Mouse (Mus musculus): Measurements from ENCODE around the gene Depdc5. TPM values are rescaled to one million over a fixed set of nuclear protein-coding genes. Genes with fewer than 3 reads are reported as not detected.
"Not testable (repeated sequence)": the region's sequence is repeated elsewhere in the genome, so short reads cannot be mapped to it uniquely, and the experiment has no call there.

The Depdc5 gene
- total and polyA plus RNA-seq, 3 experiments: 21.1 to 39.3 (median 36.6) TPM

DNA sequence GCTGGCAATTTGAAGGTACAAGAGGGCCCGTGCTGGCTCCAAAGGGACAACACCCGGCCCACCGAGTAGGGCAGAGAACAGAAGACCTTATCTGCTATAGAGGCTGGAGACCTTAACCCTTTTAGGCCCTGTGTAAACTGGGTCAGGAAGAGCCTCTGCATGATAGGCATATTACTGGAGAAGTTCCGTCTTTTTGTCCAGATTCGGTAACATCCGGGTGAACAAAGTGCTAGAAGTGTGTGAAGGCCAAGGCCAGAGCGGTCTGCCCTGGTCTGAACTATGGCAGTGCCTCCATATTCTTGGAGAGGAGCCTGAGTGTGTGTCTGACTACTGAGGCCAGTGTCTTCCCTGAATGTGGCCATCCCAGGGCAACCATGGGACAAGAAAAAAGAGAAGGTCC lies 36.5 kb upstream of the Depdc5 start, which contains the start of gene Gm20671:
Gene Gm20671, minus strand, starts transcription at position 101 of the 400 bp plus-strand sequence.
- TF ChIP-seq MYC (IDR thresholded peaks at IDR 0.05; ENCODE audit: low read depth, low read length): no peak
- dilution Hi-C loops (cut with MboI; ENCODE audit: extremely low pct_ligation_motif_present, extremely low pct_unique_long_range_greater_than_20kb, low sequenced_read_pairs): no loop called here
- Histone ChIP-seq H3K4me3 (replicated peaks in 1 of 3; ENCODE audit: low read depth in 2 of 3, low read length in 2 of 3, poor library complexity in 1 of 3) (no peak within 1 kb of the TSS), H3K4me1 (ENCODE audit: control insufficient read depth in 1 of 2, insufficient read depth in 2 of 2) (no peaks in the 10 kb centered on the region), H3K79me2 (replicated peaks; ENCODE audit: control insufficient read depth, extremely low read depth, insufficient read depth, poor library complexity, severe bottlenecking) (peaks cover 16% of the 10 kb centered on the region), H3K9me3 (replicated peaks; ENCODE audit: low read length) (no peaks in the 10 kb centered on the region), H3K27me3 (replicated peaks) (no peaks in the 10 kb centered on the region), H3K36me3 (replicated peaks in 1 of 2; ENCODE audit: control insufficient read depth in 1 of 2, insufficient read depth in 1 of 2, low read length in 1 of 2) (peaks cover 53 to 77% of the 10 kb centered on the region in 2 experiments), H3K9ac (ENCODE audit: insufficient read depth, low read depth) (no peak within 1 kb of the TSS), H3K27ac (ENCODE audit: insufficient read depth, low read depth) (no peak within 1 kb of the TSS), H3K4me2 (ENCODE audit: insufficient read depth, low read depth, poor library complexity, severe bottlenecking) (no peak within 1 kb of the TSS)
- no peak for DNase-seq (ENCODE audit: extremely low read depth)
- in situ Hi-C loops (cut with MboI; ENCODE audit: low pct_ligation_motif_present, low pct_unique_long_range_greater_than_20kb, low sequenced_read_pairs): no loop called here

DNA sequence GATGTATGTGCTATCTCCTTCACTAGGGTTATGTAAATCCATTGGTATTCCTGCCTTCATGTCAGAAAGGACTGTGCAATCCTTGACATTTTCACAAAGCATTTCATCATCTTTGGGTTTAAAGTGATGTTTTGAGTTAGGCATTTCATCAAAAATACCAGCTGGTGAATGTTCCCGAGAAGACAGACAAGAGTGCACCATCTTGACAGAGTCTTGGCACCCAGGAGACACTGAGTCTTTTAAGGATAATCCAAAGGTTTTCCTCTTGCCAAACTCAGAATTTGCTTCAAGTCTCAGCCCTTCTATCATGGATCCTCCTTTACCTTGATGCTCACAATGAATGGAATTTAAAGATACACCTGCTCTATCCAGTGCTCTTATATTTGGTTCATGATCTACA lies 34.7 kb upstream of the Depdc5 start:
- DNase-seq (ENCODE audit: extremely low read depth); H3K4me1 ChIP-seq (ENCODE audit: control insufficient read depth in 1 of 2, insufficient read depth in 2 of 2); dilution Hi-C loops (cut with MboI; ENCODE audit: extremely low pct_ligation_motif_present, extremely low pct_unique_long_range_greater_than_20kb, low sequenced_read_pairs); H3K27me3 ChIP-seq (replicated peaks); H3K4me2 ChIP-seq (ENCODE audit: insufficient read depth, low read depth, poor library complexity, severe bottlenecking); H3K79me2 ChIP-seq (replicated peaks; ENCODE audit: control insufficient read depth, extremely low read depth, insufficient read depth, poor library complexity, severe bottlenecking); H3K27ac ChIP-seq (ENCODE audit: insufficient read depth, low read depth); in situ Hi-C loops (cut with MboI; ENCODE audit: low pct_ligation_motif_present, low pct_unique_long_range_greater_than_20kb, low sequenced_read_pairs); H3K4me3 ChIP-seq (replicated peaks in 1 of 3; ENCODE audit: low read depth in 2 of 3, low read length in 2 of 3, poor library complexity in 1 of 3); H3K9me3 ChIP-seq (replicated peaks; ENCODE audit: low read length); H3K9ac ChIP-seq (ENCODE audit: insufficient read depth, low read depth): not testable (repeated sequence)
- H3K36me3 ChIP-seq (replicated peaks in 1 of 2; ENCODE audit: control insufficient read depth in 1 of 2, insufficient read depth in 1 of 2, low read length in 1 of 2): peaks cover 55 to 76% of the 10 kb centered on the region in 2 experiments

- dilution Hi-C loops (cut with MboI; ENCODE audit: extremely low pct_ligation_motif_present, extremely low pct_unique_long_range_greater_than_20kb, low sequenced_read_pairs) (no loop called here), in situ Hi-C loops (cut with MboI; ENCODE audit: low pct_ligation_motif_present, low pct_unique_long_range_greater_than_20kb, low sequenced_read_pairs) (no loop called here)
- Histone ChIP-seq H3K4me1 (ENCODE audit: control insufficient read depth in 1 of 2, insufficient read depth in 2 of 2) (no peaks in the 10 kb centered on the region), H3K36me3 (replicated peaks in 1 of 2; ENCODE audit: control insufficient read depth in 1 of 2, insufficient read depth in 1 of 2, low read length in 1 of 2) (peaks cover 65 to 87% of the 10 kb centered on the region in 2 experiments), H3K27ac (ENCODE audit: insufficient read depth, low read depth) (no peak overlapping the region), H3K27me3 (replicated peaks) (no peaks in the 10 kb centered on the region), H3K9me3 (replicated peaks; ENCODE audit: low read length) (no peaks in the 10 kb centered on the region), H3K79me2 (replicated peaks; ENCODE audit: control insufficient read depth, extremely low read depth, insufficient read depth, poor library complexity, severe bottlenecking) (peaks cover 4% of the 10 kb centered on the region), H3K4me2 (ENCODE audit: insufficient read depth, low read depth, poor library complexity, severe bottlenecking) (no peak overlapping the region), H3K9ac (ENCODE audit: insufficient read depth, low read depth) (no peak overlapping the region), H3K4me3 (replicated peaks in 1 of 3; ENCODE audit: low read depth in 2 of 3, low read length in 2 of 3, poor library complexity in 1 of 3) (no peak overlapping the region)
- DNase-seq (ENCODE audit: extremely low read depth): no peak
- TF ChIP-seq NELFE (IDR thresholded peaks at IDR 0.05; ENCODE audit: low read depth, low read length) (no peak), MEF2A (IDR thresholded peaks at IDR 0.05; ENCODE audit: borderline replicate concordance, low read depth, low read length) (no peak), ETS1 (conservative IDR thresholded peaks at IDR 0.05; ENCODE audit: low read depth, low read length) (no peak), KAT2A (IDR thresholded peaks at IDR 0.05; ENCODE audit: insufficient replicate concordance, low read length) (no peak), TBP (conservative IDR thresholded peaks at IDR 0.05; ENCODE audit: low read depth, low read length) (no peak), MAFK (IDR thresholded peaks at IDR 0.05; ENCODE audit: insufficient replicate concordance, low read length) (no peak), USF1 (IDR thresholded peaks at IDR 0.05; ENCODE audit: low read depth, low read length) (no peak), BHLHE40 (IDR thresholded peaks at IDR 0.05; ENCODE audit: low read depth, low read length) (no peak), CHD1 (IDR thresholded peaks at IDR 0.05; ENCODE audit: low read depth, low read length) (no peak), RAD21 (IDR thresholded peaks at IDR 0.05; ENCODE audit: low read depth, low read length) (no peak), POLR2AphosphoS2 (IDR thresholded peaks at IDR 0.05; ENCODE audit: low read depth, low read length) (no peak), POLR2A (IDR thresholded peaks at IDR 0.05; ENCODE audit: low read depth, low read length) (no peak), ELF1 (IDR thresholded peaks at IDR 0.05; ENCODE audit: low read depth, low read length) (no peak), PAX5 (IDR thresholded peaks at IDR 0.05; ENCODE audit: low read length) (no peak), USF2 (conservative IDR thresholded peaks at IDR 0.05; ENCODE audit: low read depth, low read length) (no peak), TCF12 (IDR thresholded peaks at IDR 0.05; ENCODE audit: low read depth, low read length) (no peak), ZKSCAN1 (IDR thresholded peaks at IDR 0.05; ENCODE audit: borderline replicate concordance, low read depth, low read length) (no peak), JUN (IDR thresholded peaks at IDR 0.05; ENCODE audit: insufficient read depth, low read depth, low read length) (no peak), EP300 (IDR thresholded peaks at IDR 0.05; ENCODE audit: low read length) (no peak), MYC (IDR thresholded peaks at IDR 0.05; ENCODE audit: low read depth, low read length) (no peak)
Measured at GRCm38 (mm10) chr5:32830054-32830453, 33.4 kb upstream of the Depdc5 start.
